Mouse (Mus musculus): ENCODE data around the gene Itgad.
"Not testable (repeated sequence)": the region's sequence is repeated elsewhere in the genome, so short reads cannot be mapped to it uniquely, and the experiment has no call there.

Gene Itgad

GRCm38 (mm10) chr7:128154076-128154475 lies at the start of gene Itgad:
Itgad (plus strand) TSS chr7:128154376.
- DNase-seq = no peak

GRCm38 (mm10) chr7:128105246-128105645 lies 48.9 kb upstream of the Itgad start:
- no peak for DNase-seq

- DNase-seq = no peak
Observed at GRCm38 (mm10) chr7:128107462-128107861, 46.7 kb upstream of the Itgad start.

GRCm38 (mm10) chr7:128110314-128110713 lies 43.9 kb upstream of the Itgad start:
- DNase-seq = no peak

GRCm38 (mm10) chr7:128112131-128112530 lies 42.0 kb upstream of the Itgad start:
- no peak for DNase-seq

- no peak for DNase-seq
Observed at GRCm38 (mm10) chr7:128114371-128115105, 39.6 kb upstream of the Itgad start.

- DNase-seq = no peak
Observed at GRCm38 (mm10) chr7:128115211-128115958, 38.8 kb upstream of the Itgad start.

GRCm38 (mm10) chr7:128116396-128116795 lies 37.8 kb upstream of the Itgad start:
- no peak for DNase-seq

- no peak for DNase-seq
Observed at GRCm38 (mm10) chr7:128119726-128120490, 34.3 kb upstream of the Itgad start.

- DNase-seq = no peak
Observed at GRCm38 (mm10) chr7:128128741-128129720, 25.1 kb upstream of the Itgad start, which contains the start of gene Itgax. Itgax (plus strand) TSS chr7:128129547.

DNA sequence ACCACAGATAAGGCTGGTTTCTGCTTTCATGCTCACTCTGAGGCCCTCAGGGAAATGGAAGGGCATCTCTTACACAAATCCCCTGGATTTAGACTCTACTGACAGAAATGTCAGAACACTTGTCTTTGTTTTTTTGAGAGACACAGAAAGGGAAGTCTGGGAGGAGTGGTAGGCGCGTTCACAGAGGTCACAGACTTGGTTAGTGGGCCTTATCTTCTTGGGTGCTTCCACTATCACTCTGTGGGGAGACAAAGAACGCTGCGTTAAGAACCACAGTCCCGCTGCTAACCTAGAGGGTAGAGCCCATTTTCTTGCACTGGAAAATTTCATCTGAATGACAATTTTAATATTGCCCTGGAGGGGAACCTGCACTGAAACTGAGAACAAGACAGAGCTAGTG lies 22.0 kb upstream of the Itgad start:
- DNase-seq = no peak

- no peak for DNase-seq
Observed at GRCm38 (mm10) chr7:128133596-128133995, 20.6 kb upstream of the Itgad start.

GRCm38 (mm10) chr7:128136927-128137326 lies 17.2 kb upstream of the Itgad start:
- no peak for DNase-seq

- DNase-seq = no peak
Observed at GRCm38 (mm10) chr7:128139611-128140010, 14.6 kb upstream of the Itgad start.

DNA sequence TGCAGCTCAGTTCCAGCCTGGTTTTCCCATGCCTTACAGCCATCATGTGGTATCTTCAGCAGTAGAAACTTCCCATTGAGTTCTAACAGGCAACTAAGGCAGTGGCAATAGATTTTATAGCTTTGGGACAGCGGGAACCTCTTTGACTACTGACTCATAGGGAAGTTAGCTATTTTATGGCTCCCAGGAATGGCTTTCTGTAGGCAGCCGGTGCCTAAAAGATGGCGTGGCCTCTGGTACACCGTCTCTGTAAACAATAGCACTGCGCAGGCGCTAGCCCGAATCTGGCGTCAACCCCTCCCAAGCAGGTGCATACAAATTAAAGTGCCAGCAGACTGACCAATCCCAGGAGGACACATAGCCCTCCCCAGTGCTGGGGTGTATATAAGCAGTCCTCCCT lies 3.2 kb upstream of the Itgad start:
- DNase-seq = no peak

DNA sequence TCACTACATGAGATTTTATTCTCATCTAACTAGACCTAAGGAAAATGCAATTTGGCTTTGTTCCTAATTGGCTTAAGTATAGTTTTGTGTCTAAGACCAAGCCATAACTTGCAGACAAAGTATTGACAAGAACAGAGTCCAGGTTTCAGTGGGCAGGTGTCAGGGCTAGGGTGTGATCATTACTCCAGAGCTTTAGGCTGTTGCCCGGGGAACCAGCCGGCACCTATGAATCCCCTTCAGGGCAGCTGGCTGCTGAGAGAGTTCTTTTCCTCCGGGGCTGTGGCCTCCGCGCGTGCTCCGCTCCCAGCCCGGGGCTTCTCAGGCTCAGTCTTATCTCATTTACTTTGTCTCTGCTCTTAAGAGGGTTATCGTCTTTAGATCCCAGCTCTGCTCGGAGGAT lies 748 bp downstream of the Itgad start:
- DNase-seq = no peak

DNA sequence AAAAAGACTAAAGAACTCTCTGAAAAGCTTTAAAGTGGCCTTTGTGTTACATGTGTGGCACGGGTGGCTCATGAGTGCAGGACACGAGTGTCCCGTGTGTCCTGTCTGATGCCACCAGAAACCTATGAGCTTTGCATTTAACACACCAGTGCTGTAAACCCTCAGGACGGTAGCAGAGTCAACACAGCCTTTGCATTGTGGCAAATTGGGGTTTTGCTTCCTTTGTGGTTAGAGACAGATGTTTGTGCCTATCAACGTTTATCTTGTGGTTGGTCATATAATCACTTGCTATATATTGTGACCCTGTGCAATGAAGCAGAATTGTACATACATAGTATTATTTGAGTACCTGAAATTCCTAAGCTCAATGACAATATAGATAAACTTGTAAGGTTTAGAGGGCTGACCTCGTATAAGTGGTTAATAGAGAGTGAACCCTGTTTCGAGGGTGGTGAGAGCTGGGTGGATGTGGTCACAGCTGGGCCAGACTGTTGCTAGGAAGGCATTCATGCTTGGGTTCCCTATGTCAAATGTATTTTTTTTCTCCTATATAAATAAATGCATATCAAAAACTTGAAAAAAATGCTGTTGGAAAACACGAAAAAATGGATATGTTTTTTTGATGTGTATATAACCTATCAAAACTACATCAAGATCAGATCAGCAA lies 4.6 kb downstream of the Itgad start:
- DNase-seq = not testable (repeated sequence)

GRCm38 (mm10) chr7:128164001-128164400 lies 9.8 kb downstream of the Itgad start:
- no peak for DNase-seq

- DNase-seq = no peak
Observed at GRCm38 (mm10) chr7:128166391-128166790, 12.2 kb downstream of the Itgad start.

- DNase-seq = no peak
Observed at GRCm38 (mm10) chr7:128169996-128170395, 15.8 kb downstream of the Itgad start.

DNA sequence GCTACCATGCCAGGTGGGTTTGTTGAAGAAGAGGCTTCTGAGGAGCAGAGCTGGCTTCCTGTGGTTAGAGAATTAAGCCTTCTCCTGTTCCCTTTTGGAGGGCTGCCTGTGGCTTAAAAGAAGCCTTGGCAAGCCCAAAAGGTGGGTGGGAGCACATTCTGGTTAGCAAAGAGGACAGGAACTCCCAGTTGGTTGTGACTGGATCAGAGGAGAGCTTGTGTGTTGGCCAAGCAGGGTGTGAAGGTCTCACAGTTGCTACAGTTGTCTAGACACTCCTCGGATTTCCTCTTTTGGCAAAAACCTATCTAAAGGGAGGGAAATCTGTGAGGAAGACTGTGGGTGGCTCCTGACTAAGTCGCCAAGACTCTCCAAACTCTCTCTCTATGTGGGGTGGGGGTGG lies 24.2 kb downstream of the Itgad start:
- DNase-seq = no peak

GRCm38 (mm10) chr7:128180126-128180525 lies 25.9 kb downstream of the Itgad start:
- DNase-seq = no peak

Measured in embryo, embryonic 11 days (tissue).